Mouse (Mus musculus): ENCODE results near the gene Akr1cl.

DNA sequence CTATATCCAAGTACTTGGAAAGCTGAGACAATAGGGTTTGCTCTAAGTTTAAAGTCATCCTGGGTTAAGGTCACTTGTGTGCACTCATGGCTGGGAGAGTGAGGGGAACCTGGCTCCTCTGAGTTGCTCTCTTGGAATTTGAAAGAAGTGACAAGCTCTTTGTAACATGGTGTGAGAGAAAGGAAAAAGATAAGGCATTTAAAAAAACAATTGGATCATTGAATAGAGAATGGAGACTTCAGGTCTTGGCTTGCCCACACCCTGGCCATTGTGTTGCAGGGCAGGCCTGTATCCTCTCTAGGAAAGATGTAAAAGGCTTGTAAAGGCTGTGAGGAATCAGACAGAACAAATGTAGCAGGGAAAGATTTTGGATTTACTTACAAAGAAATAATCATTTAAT is 35.3 kb upstream of the Akr1cl start:
- no peak for TF ChIP-seq CTCF (IDR thresholded peaks at IDR 0.05; ENCODE audit: low read depth)
- no peak for TF ChIP-seq EP300 (IDR thresholded peaks at IDR 0.05; ENCODE audit: low read depth)
